Mouse (Mus musculus) midbrain, embryonic 13.5 days (tissue): ENCODE data around the gene Cpn2. TPM values are rescaled to one million over a fixed set of nuclear protein-coding genes. Genes with fewer than 3 reads are reported as not detected.

Experiments
- ATAC-seq: fragments of 200-750 bp; cut with Nextera tagmentation; 2 replicates; pipeline ENCODE4 v1.8.0; 2017; ENCODE audit warnings: mild to moderate bottlenecking, moderate TSS enrichment, moderate library complexity
- H3K27ac ChIP-seq: fragments of 300-500 bp; sonication (generic); 2 replicates; pipeline ENCODE4 v1.5.1; 2015; ENCODE audit warnings: inconsistent platforms, mild to moderate bottlenecking, moderate library complexity
- H3K27me3 ChIP-seq: fragments of 300-500 bp; sonication (generic); 2 replicates; pipeline ENCODE4 v1.6.1; 2015; ENCODE audit warnings: mild to moderate bottlenecking, inconsistent platforms
- H3K36me3 ChIP-seq: fragments of 300-500 bp; sonication (generic); 2 replicates; pipeline ENCODE4 v1.6.1; 2015; ENCODE audit warnings: mild to moderate bottlenecking, inconsistent platforms
- H3K4me1 ChIP-seq: fragments of 300-500 bp; sonication (generic); replicated peaks from 2 replicates; pipeline ENCODE4 v1.6.1; 2015; ENCODE audit warnings: inconsistent platforms
- H3K4me2 ChIP-seq: fragments of 300-500 bp; sonication (generic); replicated peaks from 2 replicates; pipeline ENCODE4 v1.6.1; 2015; ENCODE audit warnings: moderate library complexity, mild to moderate bottlenecking, inconsistent platforms
- H3K4me3 ChIP-seq: fragments of 300-500 bp; sonication (generic); replicated peaks from 2 replicates; pipeline ENCODE4 v1.5.1; 2015; ENCODE audit warnings: mild to moderate bottlenecking, inconsistent platforms
- H3K9ac ChIP-seq: fragments of 300-500 bp; sonication (generic); replicated peaks from 2 replicates; pipeline ENCODE4 v1.6.1; 2015; ENCODE audit warnings: mild to moderate bottlenecking, inconsistent platforms
- H3K9me3 ChIP-seq: fragments of 300-500 bp; sonication (generic); 2 replicates; pipeline ENCODE4 v1.6.1; 2016; ENCODE audit warnings: mild to moderate bottlenecking, inconsistent platforms
- whole genome bisulfite sequencing: fragments of 180-500 bp; shearing (Covaris S2); methylation state at CpG from one replicate; pipeline ENCODE4 v1.1.7; 2015; 5-methylcytosine and 5-hydroxymethylcytosine counted together
- polyA plus RNA-seq: library from polyadenylated mRNA; unstranded; fragments of >200 nt; fragmentation: Nextera tagmentation; extraction: Ambion mirVana; gene quantifications from 2 replicates; pipeline ENCODE4 v1.2.1, GENCODE M21; 2015

Gene Cpn2
- polyA plus RNA-seq, 1 experiment from 2014 or later = not detected

DNA sequence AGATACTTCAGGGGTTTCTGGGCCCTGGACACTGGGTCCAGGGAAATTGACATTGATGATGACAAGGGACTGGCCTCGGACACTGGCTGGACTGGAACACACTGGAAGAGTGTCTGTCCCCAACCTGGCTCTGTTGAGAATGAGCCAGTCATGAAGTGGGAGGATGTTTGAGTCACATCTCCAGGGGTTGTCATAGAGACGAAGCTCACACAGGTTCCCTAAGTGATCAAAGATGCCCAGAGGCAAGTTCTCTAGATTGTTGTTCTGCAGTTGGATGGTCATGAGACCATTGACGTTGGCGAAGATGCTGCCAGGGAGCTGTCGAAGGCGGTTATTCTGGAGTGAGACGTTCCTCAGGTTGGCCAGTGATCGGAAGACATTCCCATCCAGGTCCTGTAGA, 5.8 kb upstream of the Cpn2 start:
- H3K4me1 ChIP-seq = 0 out of 2 replicates have a peak, but pooled peaks cover 2% of the 10 kb centered on the region
- no peak overlapping the region for H3K27ac ChIP-seq
- H3K27me3 ChIP-seq = no peaks in the 10 kb centered on the region
- no peak overlapping the region for H3K9ac ChIP-seq
- no peak overlapping the region for H3K4me3 ChIP-seq
- no peaks in the 10 kb centered on the region for H3K9me3 ChIP-seq
- H3K36me3 ChIP-seq = no peaks in the 10 kb centered on the region
- WGBS = 93% methylated on average over 8 of the region's 8 CpGs
- no peak for ATAC-seq
- H3K4me2 ChIP-seq = no peak overlapping the region

DNA sequence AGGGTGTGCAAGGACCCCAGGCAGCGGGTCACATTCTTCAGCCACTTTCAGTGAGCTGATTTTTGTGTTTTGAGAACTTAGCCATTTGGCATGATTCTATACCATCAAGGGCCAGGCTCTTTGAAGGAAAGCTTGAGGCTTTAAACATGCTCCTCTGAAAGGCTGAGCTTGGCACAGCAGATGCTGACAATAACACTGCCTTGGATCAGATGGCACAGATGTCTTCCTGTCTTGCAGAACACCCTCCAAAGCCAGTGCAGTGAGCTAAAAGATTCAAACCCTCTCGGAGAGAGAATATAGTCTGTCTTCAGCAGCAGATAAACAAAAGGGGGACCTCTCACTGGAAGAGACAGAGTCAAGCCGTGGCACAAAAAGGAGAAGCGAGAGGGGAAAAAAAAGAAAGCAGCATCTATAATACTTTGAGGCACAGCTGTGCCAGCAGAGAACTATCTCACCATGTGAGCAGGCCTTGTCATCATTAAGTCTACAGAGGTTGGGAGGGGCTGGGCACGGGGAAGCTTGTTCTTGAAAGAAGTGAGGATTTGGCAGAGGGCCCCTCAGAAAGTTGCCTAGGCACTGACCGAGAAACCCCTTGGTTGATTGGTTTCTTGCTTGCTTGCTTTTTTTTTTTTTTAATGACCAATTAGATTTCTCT, 4.8 kb upstream of the Cpn2 start:
- Histone ChIP-seq H3K27me3 (no peaks in the 10 kb centered on the region), H3K4me2 (no peak overlapping the region), H3K4me1 (0 out of 2 replicates have a peak, but pooled peaks cover 2% of the 10 kb centered on the region), H3K9me3 (no peaks in the 10 kb centered on the region), H3K4me3 (no peak overlapping the region), H3K9ac (no peak overlapping the region), H3K27ac (no peak overlapping the region), H3K36me3 (no peaks in the 10 kb centered on the region)
- ATAC-seq = no peak
- 59% methylated on average over 6 of the region's 6 CpGs for WGBS

DNA sequence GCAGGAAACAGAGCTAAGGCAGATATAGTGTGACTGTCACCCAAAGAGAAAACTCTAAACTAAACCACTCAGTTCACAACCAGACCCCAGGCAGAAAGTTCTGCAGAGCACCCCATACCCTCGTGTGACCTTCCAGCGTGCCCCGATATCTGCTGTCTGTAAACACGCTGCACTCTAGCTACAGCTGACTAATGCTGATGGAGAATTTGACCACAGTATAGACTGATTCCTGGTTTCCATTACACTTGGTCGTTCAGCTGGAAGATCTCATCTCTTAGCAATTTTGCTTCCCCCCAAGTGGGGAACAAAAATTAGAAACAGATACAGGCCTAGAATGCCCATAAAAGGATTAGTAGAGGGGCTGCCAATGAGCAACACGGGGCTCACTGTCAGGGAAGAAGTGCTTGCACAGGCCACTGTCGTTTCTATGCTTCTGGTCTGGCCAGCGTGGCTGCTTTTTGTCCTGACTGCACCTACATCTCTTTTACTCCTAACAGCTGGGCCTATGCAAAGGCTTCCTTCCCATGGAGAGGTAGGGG, 4.0 kb upstream of the Cpn2 start:
- H3K27me3 ChIP-seq = no peaks in the 10 kb centered on the region
- no peaks in the 10 kb centered on the region for H3K36me3 ChIP-seq
- H3K27ac ChIP-seq = no peak overlapping the region
- H3K9ac ChIP-seq = no peak overlapping the region
- H3K4me3 ChIP-seq = no peak overlapping the region
- no peak for ATAC-seq
- no peak overlapping the region for H3K4me2 ChIP-seq
- WGBS = 66% methylated on average over 8 of the region's 8 CpGs
- H3K9me3 ChIP-seq = no peaks in the 10 kb centered on the region
- 0 out of 2 replicates have a peak, but pooled peaks cover 2% of the 10 kb centered on the region for H3K4me1 ChIP-seq

DNA sequence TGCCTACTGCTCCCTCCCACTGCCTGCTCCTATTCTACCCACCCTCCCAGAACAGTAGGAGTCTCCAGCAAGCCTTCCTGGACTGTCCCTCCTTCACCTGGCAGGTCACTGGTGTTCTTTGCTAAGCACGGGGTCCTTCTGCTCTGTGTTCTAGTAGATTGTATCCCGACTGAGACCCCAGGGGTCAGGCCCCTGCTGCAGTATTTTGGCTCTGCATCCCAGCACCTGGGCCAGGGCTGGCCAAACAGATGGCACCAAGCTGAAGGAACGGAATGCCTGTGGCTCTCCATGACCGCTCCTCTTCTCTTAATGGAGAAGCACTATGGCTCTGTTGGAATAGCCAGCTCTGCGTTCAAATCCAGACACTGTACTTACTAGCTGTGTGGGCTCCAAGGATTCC, 738 bp downstream of the Cpn2 start:
- H3K36me3 ChIP-seq = no peaks in the 10 kb centered on the region
- no peak for ATAC-seq
- H3K4me3 ChIP-seq = no peak overlapping the region
- no peak overlapping the region for H3K4me2 ChIP-seq
- no peaks in the 10 kb centered on the region for H3K9me3 ChIP-seq
- no peaks in the 10 kb centered on the region for H3K4me1 ChIP-seq
- H3K27ac ChIP-seq = no peak overlapping the region
- H3K27me3 ChIP-seq = peaks cover 5% of the 10 kb centered on the region; the same call in 1 of the 2 replicates
- no peak overlapping the region for H3K9ac ChIP-seq
- 82% methylated on average over 5 of the region's 5 CpGs for WGBS

DNA sequence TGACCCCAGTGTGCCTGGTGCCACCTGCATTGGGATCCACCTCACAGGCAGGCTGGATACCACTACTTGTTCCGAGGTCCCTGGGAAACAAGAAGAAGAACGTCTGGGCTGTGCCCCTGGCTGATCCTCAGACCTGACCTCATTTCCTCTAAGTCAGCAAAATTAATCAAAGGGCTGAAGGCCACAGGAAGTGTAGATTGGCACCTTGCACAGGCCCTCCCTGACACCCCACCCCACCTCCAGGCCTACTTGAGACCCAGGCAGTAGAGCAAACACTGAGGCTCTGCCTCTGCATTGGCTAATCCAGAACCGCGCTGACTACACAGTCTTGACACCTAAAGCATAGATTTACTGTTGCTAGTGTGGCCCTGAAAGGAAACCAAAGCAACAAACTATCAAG, 1.7 kb downstream of the Cpn2 start:
- no peak for ATAC-seq
- WGBS = 87% methylated on average over 4 of the region's 4 CpGs

DNA sequence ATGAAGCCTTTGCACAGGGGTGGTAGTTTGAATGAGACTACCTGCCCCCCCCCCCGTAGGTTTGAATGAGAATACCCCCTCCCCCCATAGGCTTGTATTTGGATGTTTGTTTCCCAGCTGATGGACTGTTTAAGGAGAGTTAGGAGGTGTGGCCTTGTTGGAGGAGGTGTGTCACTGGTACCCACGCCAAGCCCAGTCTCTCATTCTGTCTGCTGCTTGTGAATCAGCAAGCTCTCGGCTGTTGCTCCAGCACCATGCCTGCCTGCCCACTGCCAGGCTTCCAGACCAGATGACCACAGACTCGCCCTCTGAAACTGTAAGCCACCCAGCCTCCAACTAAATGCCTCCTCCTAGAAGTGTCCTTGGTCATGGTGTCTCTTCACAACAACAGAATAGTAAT, 4.1 kb downstream of the Cpn2 start:
- ATAC-seq = no peak
- H3K36me3 ChIP-seq = no peaks in the 10 kb centered on the region
- no peaks in the 10 kb centered on the region for H3K4me1 ChIP-seq
- H3K27ac ChIP-seq = no peak overlapping the region
- H3K4me2 ChIP-seq = no peak overlapping the region
- no peaks in the 10 kb centered on the region for H3K9me3 ChIP-seq
- H3K27me3 ChIP-seq = peaks cover 7% of the 10 kb centered on the region; the same call in 1 of the 2 replicates
- no peak overlapping the region for H3K9ac ChIP-seq
- WGBS = 64% methylated on average over 4 of the region's 4 CpGs
- no peak overlapping the region for H3K4me3 ChIP-seq

More for the DNA sequence above, 1.7 kb downstream of the Cpn2 start:
- Histone ChIP-seq H3K9ac (no peak overlapping the region), H3K4me2 (no peak overlapping the region), H3K4me1 (no peaks in the 10 kb centered on the region), H3K9me3 (no peaks in the 10 kb centered on the region), H3K36me3 (no peaks in the 10 kb centered on the region), H3K4me3 (no peak overlapping the region), H3K27me3 (peaks cover 7% of the 10 kb centered on the region; the same call in 1 of the 2 replicates), H3K27ac (no peak overlapping the region)

DNA sequence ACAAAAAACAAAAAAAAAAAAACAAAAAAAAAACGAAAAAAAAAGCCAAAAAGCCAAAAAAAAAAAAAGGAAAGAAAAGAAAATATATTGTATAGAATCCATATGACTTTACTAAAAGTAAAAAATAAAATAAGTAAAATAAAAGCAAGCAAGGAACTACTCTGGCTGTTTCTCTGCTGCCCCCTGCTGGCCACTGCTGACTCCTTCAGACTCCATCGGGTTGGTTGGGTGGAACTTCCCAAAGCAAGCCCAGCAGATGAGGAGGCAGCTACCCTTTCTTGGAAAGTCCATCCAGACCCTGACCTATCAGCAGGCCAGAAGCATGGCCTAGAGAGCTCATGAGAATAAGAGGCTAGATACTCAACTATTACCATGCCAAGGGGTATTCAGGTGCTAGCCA, 4.6 kb downstream of the Cpn2 start:
- no peak; the same call in 1 of the 2 replicates for ATAC-seq
- Histone ChIP-seq H3K27ac (no peak overlapping the region), H3K27me3 (peaks cover 11% of the 10 kb centered on the region; the same call in 1 of the 2 replicates), H3K4me3 (no peak overlapping the region), H3K36me3 (no peaks in the 10 kb centered on the region), H3K4me2 (no peak overlapping the region), H3K9ac (no peak overlapping the region), H3K4me1 (no peaks in the 10 kb centered on the region), H3K9me3 (no peaks in the 10 kb centered on the region)
- 2% methylated on average over 2 of the region's 2 CpGs for WGBS

DNA sequence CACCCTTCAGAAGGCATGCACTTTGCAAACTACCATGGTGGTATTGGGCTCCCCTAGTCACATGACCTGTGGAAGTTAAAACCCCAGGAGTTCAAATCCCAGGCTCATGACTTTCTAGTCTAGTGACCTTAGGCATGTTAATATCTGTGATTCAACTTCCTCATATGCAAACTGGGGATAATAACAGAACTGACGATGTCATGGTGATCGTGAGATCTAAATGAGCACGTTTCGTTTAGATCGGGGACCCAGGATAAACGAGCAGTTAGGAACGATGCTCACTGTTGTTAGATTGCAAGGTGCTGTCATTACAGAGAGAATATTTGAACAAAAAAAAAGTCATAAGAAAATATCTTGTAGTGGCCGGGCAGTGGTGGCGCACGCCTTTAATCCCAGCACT, 5.1 kb downstream of the Cpn2 start:
- Histone ChIP-seq H3K27ac (no peak overlapping the region), H3K9ac (no peak overlapping the region), H3K4me2 (no peak overlapping the region), H3K9me3 (no peaks in the 10 kb centered on the region), H3K27me3 (peaks cover 11% of the 10 kb centered on the region; the same call in 1 of the 2 replicates), H3K4me1 (no peaks in the 10 kb centered on the region), H3K4me3 (no peak overlapping the region), H3K36me3 (no peaks in the 10 kb centered on the region)
- ATAC-seq = no peak
- WGBS = 88% methylated on average over 10 of the region's 10 CpGs

DNA sequence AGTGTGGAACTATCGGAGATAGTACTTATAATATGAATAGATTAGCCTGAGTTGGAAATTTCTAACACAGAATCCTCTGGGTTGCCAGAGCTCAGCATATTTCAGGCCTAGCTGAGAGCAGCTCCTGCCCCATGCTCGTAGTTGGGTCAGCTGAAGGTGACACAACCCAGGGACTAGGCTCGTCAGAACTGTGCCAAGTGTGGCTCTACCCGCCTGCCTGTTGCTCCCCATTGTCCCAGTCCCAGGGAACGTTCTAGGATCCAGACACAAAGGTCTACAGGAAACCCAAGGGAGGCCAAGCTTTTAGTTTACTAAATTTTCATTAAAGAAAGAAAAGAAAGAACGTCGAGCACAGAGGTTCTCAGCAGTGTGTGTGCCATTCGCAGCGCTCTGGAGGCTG, 6.0 kb downstream of the Cpn2 start:
- Histone ChIP-seq H3K4me3 (no peak overlapping the region), H3K4me2 (no peak overlapping the region), H3K4me1 (no peaks in the 10 kb centered on the region), H3K9ac (no peak overlapping the region), H3K27me3 (peaks cover 11% of the 10 kb centered on the region; the same call in 1 of the 2 replicates), H3K27ac (no peak overlapping the region), H3K36me3 (no peaks in the 10 kb centered on the region), H3K9me3 (no peaks in the 10 kb centered on the region)
- ATAC-seq = no peak
- WGBS = 87% methylated on average over 9 of the region's 9 CpGs

DNA sequence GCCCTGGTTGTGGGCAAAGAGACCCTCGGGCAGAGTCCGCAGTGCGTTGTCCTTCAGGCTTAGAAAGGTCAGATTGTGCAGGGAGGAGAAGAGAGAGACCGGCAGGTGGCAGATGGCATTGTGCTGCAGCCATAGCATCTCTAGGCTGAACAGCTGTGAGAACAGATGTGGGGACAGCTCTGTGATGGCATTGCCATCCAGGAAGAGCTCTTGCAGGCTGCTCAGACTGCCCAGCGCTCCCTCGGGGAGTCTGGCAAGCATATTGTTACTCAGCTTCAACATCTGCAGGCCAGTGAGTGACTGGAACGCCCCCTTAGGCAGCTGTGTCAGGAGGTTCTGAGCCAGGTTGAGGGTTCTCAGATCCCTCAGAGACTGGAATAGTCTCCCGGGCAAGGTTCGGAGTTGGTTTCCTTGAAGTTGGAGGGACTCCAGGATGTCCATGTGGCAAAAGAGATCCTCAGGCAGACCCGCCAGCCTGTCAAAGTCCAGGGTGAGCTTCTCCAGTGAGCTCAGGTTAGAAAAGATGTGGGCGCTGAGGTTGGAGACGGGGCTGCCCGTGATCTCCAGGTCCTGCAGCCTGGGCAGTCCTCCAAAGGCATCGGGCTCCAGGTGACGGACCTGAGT, 7.2 kb downstream of the Cpn2 start:
- Histone ChIP-seq H3K27me3 (peaks cover 12% of the 10 kb centered on the region; the same call in 1 of the 2 replicates), H3K4me3 (no peak overlapping the region), H3K27ac (no peak overlapping the region), H3K4me2 (no peak overlapping the region), H3K9me3 (no peaks in the 10 kb centered on the region), H3K9ac (no peak overlapping the region), H3K4me1 (no peaks in the 10 kb centered on the region), H3K36me3 (no peaks in the 10 kb centered on the region)
- 91% methylated on average over 15 of the region's 15 CpGs for WGBS
- no peak for ATAC-seq

DNA sequence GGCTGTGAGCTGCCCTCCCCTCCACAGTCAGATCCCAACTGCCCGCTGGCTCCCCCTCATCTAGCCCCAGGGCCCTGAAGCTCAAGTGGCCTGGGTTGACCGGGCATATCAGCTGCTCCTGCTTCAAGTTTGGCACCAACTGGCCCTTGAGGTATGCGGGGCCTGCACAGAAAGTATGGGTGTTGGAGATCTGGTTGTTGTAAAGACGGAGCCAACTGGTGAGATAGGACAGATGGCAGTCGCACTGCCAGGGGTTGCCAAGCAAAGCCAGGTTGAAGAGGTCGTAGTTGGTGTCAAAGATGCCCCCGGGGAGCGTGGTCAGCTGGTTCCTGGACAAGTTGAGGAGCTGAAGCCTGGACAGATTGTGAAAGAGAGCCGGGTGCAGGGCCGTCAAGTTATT, 7.9 kb downstream of the Cpn2 start:
- H3K9ac ChIP-seq = no peak overlapping the region
- no peaks in the 10 kb centered on the region for H3K9me3 ChIP-seq
- no peak overlapping the region for H3K4me2 ChIP-seq
- H3K4me1 ChIP-seq = no peaks in the 10 kb centered on the region
- no peak overlapping the region for H3K27ac ChIP-seq
- no peak overlapping the region for H3K4me3 ChIP-seq
- no peak for ATAC-seq
- peaks cover 15% of the 10 kb centered on the region; the same call in 1 of the 2 replicates for H3K27me3 ChIP-seq
- 93% methylated on average over 10 of the region's 10 CpGs for WGBS
- H3K36me3 ChIP-seq = no peaks in the 10 kb centered on the region

DNA sequence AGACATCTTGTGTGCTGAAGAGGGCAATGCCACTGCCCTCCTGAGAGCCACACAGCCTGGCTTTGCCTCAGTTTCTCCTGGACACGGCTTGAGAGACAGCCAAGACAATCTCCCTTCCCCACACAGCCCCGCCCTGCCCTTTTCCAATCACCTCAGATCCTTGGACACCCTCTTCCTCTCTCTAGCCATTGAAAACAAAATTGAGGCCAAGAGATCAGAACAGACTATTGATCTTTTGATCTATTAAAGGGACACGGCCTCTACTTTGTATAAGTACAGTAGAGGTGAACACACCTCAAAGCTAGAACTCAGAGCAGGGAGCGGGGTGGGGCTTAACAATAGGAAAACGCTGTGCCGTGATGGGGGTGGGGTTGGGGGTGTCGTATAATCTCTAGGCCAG, 8.9 kb downstream of the Cpn2 start:
- Histone ChIP-seq H3K4me3 (no peak overlapping the region), H3K4me2 (no peak overlapping the region), H3K4me1 (no peaks in the 10 kb centered on the region), H3K27ac (no peak overlapping the region), H3K36me3 (no peaks in the 10 kb centered on the region), H3K27me3 (peaks cover 10% of the 10 kb centered on the region; the same call in 1 of the 2 replicates), H3K9ac (no peak overlapping the region), H3K9me3 (no peaks in the 10 kb centered on the region)
- 91% methylated on average over 7 of the region's 7 CpGs for WGBS
- ATAC-seq = no peak
